Mouse (Mus musculus) lung, embryonic 15.5 days (tissue): ENCODE data around the gene Ces3a. TPM values are rescaled to one million over a fixed set of nuclear protein-coding genes. Genes with fewer than 3 reads are reported as not detected.

Experiments used
- ATAC-seq: fragments of 200-750 bp; cut with Nextera tagmentation; 2 replicates; pipeline ENCODE4 v1.8.0; 2017; ENCODE audit warnings: moderate number of reproducible peaks, borderline replicate concordance; ENCODE audit not compliant: low FRiP score, low TSS enrichment; ENCODE audit errors: extremely low read depth
- H3K27ac ChIP-seq: fragments of 300-500 bp; sonication (generic); 2 replicates; pipeline ENCODE4 v1.5.1; 2015; ENCODE audit warnings: moderate library complexity, mild to moderate bottlenecking, inconsistent platforms
- H3K27me3 ChIP-seq: fragments of 300-500 bp; sonication (generic); 2 replicates; pipeline ENCODE4 v1.6.1; 2015; ENCODE audit warnings: inconsistent platforms
- H3K36me3 ChIP-seq: fragments of 300-500 bp; sonication (generic); 2 replicates; pipeline ENCODE4 v1.6.1; 2015; ENCODE audit warnings: inconsistent platforms
- H3K4me1 ChIP-seq: fragments of 300-500 bp; sonication (generic); 2 replicates; pipeline ENCODE4 v1.6.1; 2015; ENCODE audit warnings: inconsistent platforms
- H3K4me2 ChIP-seq: fragments of 300-500 bp; sonication (generic); 2 replicates; pipeline ENCODE4 v1.6.1; 2015; ENCODE audit warnings: inconsistent platforms, mild to moderate bottlenecking, moderate library complexity
- H3K4me3 ChIP-seq: fragments of 300-500 bp; sonication (generic); 2 replicates; pipeline ENCODE4 v1.5.1; 2015; ENCODE audit warnings: mild to moderate bottlenecking, inconsistent platforms
- H3K9ac ChIP-seq: fragments of 300-500 bp; sonication (generic); 2 replicates; pipeline ENCODE4 v1.6.1; 2015; ENCODE audit warnings: inconsistent platforms
- H3K9me3 ChIP-seq: fragments of 300-500 bp; sonication (generic); 2 replicates; pipeline ENCODE4 v1.6.1; 2016; ENCODE audit warnings: inconsistent platforms
- WGBS: fragments of 180-500 bp; shearing (Covaris S2); methylation state at CpG from one replicate; pipeline ENCODE4 v1.1.7; 2015; 5-methylcytosine and 5-hydroxymethylcytosine counted together
- polyA plus RNA-seq: library from polyadenylated mRNA; unstranded; fragments of >200 nt; fragmentation: Nextera tagmentation; extraction: Ambion mirVana; gene quantifications from 2 replicates; pipeline ENCODE4 v1.2.1, GENCODE M21; 2015

Ces3a gene
- not detected in 2 replicates for polyA plus RNA-seq

- no peak within 1 kb of the TSS for H3K27ac ChIP-seq
- H3K4me2 ChIP-seq, result no peak within 1 kb of the TSS
- H3K4me1 ChIP-seq, result no peaks in the 10 kb centered on the region
- H3K27me3 ChIP-seq, result no peaks in the 10 kb centered on the region
- no peak for ATAC-seq
- no peaks in the 10 kb centered on the region for H3K36me3 ChIP-seq
- 73% methylated on average over 3 of the region's 3 CpGs for WGBS
- no peak within 1 kb of the TSS for H3K4me3 ChIP-seq
- H3K9ac ChIP-seq, result no peak within 1 kb of the TSS
- H3K9me3 ChIP-seq, result no peaks in the 10 kb centered on the region
These were observed at the start of gene Ces3a for GRCm38 (mm10) chr8:105048371-105048854. Gene Ces3a (plus strand): TSS chr8:105048601.

DNA sequence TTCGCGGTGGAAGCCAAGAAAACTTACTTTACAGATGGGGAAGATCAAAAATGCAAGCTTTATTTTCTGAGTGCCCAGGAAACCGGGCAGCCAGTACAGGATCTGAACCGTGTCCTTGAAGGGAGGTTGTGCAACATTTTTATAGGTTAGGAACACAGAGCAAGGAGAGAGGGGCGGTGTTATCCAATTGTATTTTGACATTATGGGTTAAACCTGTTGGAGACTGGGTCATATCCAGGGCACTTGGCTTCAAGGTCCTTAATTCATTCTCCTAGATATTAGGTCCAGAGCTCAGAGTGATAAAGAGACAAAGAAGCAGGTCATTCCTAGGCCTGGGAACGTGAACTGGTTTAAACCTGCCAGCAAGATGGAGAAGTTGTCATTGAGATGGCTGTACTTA lies 49.2 kb upstream of the Ces3a start:
- Histone ChIP-seq H3K27ac (no peak overlapping the region), H3K4me1 (no peaks in the 10 kb centered on the region), H3K9me3 (no peaks in the 10 kb centered on the region), H3K27me3 (no peaks in the 10 kb centered on the region), H3K4me2 (no peak overlapping the region), H3K36me3 (no peaks in the 10 kb centered on the region), H3K9ac (no peak overlapping the region), H3K4me3 (no peak overlapping the region)
- 80% methylated on average over 6 of the region's 6 CpGs for WGBS
- ATAC-seq, result no peak

DNA sequence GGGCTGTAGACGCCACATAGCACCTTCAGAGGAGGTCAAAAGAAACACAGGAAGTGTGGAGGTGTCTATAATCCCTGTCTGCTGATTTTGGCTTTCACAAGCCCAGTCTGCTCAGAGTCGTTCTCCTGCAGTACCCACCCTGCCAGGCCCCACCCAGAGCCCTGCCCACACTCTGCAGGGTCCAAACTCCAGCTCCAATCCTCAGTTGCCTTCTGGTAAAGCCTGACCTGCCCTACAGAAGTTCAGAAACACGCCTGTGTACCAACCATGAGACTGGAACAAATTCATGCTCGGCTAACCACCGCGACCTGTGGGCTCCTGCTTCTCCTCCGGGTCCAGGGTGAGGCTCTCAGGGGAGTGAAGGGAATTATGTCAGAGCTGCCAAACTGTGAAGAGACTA lies 47.8 kb upstream of the Ces3a start, which contains the start of gene Ces2h:
TSS of gene Ces2h (plus strand) at position 268 of the 400 bp plus-strand sequence.
- Histone ChIP-seq H3K4me2 (no peak within 1 kb of the TSS), H3K27me3 (no peaks in the 10 kb centered on the region), H3K4me1 (no peaks in the 10 kb centered on the region), H3K4me3 (no peak within 1 kb of the TSS), H3K9ac (no peak within 1 kb of the TSS), H3K9me3 (no peaks in the 10 kb centered on the region), H3K36me3 (no peaks in the 10 kb centered on the region), H3K27ac (no peak within 1 kb of the TSS)
- no peak for ATAC-seq
- 75% methylated on average over 7 of the region's 7 CpGs for WGBS

DNA sequence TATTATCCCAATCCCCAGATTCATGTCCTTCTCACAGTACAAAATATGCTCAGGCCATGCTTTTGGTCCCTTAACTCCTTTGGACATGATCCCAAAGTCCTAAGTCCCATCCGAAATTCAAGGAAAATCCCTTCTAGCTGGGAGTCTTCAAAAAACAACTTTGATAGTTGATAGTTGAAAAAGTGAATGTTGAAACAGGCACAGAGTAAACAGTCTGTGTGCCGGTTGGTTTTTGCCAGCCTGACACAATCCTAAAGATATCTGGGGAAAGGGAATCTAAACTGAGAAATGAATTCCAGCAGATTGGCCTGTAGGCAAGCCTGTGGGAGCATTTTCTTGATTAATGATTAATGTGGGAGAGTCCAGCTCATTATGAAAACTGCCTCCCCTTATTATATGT lies 38.4 kb upstream of the Ces3a start:
- Histone ChIP-seq H3K27me3 (no peaks in the 10 kb centered on the region), H3K36me3 (no peaks in the 10 kb centered on the region), H3K27ac (no peak overlapping the region), H3K4me2 (no peak overlapping the region), H3K9me3 (no peaks in the 10 kb centered on the region), H3K4me3 (no peak overlapping the region), H3K9ac (no peak overlapping the region), H3K4me1 (no peaks in the 10 kb centered on the region)
- no peak for ATAC-seq
- 52% methylated on average over 2 of the region's 2 CpGs for WGBS

GRCm38 (mm10) chr8:105011136-105011535 lies 37.3 kb upstream of the Ces3a start:
- H3K4me2 ChIP-seq, result no peak overlapping the region
- no peaks in the 10 kb centered on the region for H3K27me3 ChIP-seq
- no peak overlapping the region for H3K27ac ChIP-seq
- H3K9ac ChIP-seq, result no peak overlapping the region
- no peak overlapping the region for H3K4me3 ChIP-seq
- H3K9me3 ChIP-seq, result no peaks in the 10 kb centered on the region
- no peaks in the 10 kb centered on the region for H3K36me3 ChIP-seq
- no peaks in the 10 kb centered on the region for H3K4me1 ChIP-seq
- WGBS, result 76% methylated on average over 12 of the region's 12 CpGs
- ATAC-seq, result no peak

DNA sequence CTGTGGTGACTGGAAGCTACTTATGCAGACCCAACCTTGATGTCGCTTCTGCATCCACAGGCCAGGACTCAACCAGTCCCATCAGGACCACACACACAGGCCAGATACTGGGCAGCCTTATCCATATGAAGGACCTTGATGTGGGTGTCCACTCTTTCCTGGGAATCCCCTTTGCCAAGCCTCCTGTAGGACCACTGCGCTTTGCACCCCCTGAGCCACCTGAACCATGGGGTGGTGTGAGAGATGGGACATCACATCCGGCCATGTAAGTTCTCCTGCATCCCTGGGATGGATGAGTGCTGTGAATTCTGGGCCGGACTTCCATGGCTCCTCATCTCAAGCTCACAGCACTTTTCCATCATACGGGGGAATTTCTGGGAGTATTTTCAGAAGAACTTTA lies 34.0 kb upstream of the Ces3a start:
- no peaks in the 10 kb centered on the region for H3K4me1 ChIP-seq
- no peak for ATAC-seq
- H3K27me3 ChIP-seq, result no peaks in the 10 kb centered on the region
- no peaks in the 10 kb centered on the region for H3K36me3 ChIP-seq
- whole genome bisulfite sequencing, result 86% methylated on average over 5 of the region's 5 CpGs
- H3K27ac ChIP-seq, result no peak overlapping the region
- H3K4me2 ChIP-seq, result no peak overlapping the region
- H3K9me3 ChIP-seq, result no peaks in the 10 kb centered on the region
- no peak overlapping the region for H3K9ac ChIP-seq
- H3K4me3 ChIP-seq, result no peak overlapping the region

- Histone ChIP-seq H3K4me2 (no peak overlapping the region), H3K4me3 (no peak overlapping the region), H3K4me1 (no peaks in the 10 kb centered on the region), H3K27me3 (no peaks in the 10 kb centered on the region), H3K36me3 (no peaks in the 10 kb centered on the region), H3K9ac (no peak overlapping the region), H3K9me3 (no peaks in the 10 kb centered on the region), H3K27ac (no peak overlapping the region)
- WGBS, result 85% methylated on average over 1 of the region's 1 CpGs
- no peak for ATAC-seq
These were observed 26.4 kb upstream of the Ces3a start for GRCm38 (mm10) chr8:105021954-105022353.

DNA sequence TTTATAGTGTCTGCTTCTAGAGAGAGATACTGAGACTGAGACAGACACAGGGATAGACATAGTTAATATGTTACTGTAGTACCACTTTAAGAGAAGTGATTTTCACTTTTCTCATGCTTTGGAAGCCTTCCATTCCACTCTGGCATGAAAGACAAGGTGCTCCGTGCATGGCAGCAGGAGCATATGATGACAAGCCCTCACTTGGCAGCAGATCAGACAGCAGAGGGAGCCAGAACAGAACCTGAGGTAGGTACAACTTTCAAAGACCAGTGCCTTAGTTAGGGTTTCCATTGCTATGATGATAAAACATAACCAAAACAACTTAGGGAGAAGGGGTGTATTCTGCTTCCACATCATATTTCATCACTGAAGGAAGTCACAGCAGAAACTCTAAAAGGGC lies 25.3 kb upstream of the Ces3a start:
- H3K4me1 ChIP-seq, result no peaks in the 10 kb centered on the region
- no peaks in the 10 kb centered on the region for H3K27me3 ChIP-seq
- no peak overlapping the region for H3K27ac ChIP-seq
- no peaks in the 10 kb centered on the region for H3K9me3 ChIP-seq
- no peak overlapping the region for H3K4me3 ChIP-seq
- 52% methylated on average over 1 of the region's 1 CpGs for WGBS
- no peak overlapping the region for H3K4me2 ChIP-seq
- ATAC-seq, result no peak
- H3K36me3 ChIP-seq, result no peaks in the 10 kb centered on the region
- H3K9ac ChIP-seq, result no peak overlapping the region

DNA sequence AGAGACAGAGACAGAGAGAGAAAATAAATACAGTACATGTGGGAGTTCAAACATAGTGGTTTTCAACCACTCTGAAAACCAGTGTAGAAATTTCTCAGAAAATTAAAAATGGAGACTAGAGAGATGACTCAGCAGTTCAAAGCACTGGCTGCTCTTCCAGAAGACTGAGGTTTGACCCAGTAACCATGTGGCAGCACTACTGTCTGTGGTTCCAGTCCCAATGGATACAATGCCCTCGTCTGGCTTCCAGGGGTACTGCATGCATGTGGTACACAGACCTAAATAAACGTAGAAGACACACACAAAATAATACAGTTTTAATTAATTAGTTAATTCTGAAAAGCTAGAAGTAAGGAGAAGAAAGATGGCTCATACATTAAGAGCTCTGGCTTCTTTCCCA lies 23.4 kb upstream of the Ces3a start:
- Histone ChIP-seq H3K9me3 (no peaks in the 10 kb centered on the region), H3K36me3 (no peaks in the 10 kb centered on the region), H3K27me3 (no peaks in the 10 kb centered on the region), H3K4me1 (no peaks in the 10 kb centered on the region), H3K4me2 (no peak overlapping the region), H3K4me3 (no peak overlapping the region), H3K27ac (no peak overlapping the region), H3K9ac (no peak overlapping the region)
- ATAC-seq, result no peak
- 70% methylated on average over 2 of the region's 2 CpGs for WGBS

GRCm38 (mm10) chr8:105043510-105043909 lies 4.9 kb upstream of the Ces3a start:
- no peak for ATAC-seq

DNA sequence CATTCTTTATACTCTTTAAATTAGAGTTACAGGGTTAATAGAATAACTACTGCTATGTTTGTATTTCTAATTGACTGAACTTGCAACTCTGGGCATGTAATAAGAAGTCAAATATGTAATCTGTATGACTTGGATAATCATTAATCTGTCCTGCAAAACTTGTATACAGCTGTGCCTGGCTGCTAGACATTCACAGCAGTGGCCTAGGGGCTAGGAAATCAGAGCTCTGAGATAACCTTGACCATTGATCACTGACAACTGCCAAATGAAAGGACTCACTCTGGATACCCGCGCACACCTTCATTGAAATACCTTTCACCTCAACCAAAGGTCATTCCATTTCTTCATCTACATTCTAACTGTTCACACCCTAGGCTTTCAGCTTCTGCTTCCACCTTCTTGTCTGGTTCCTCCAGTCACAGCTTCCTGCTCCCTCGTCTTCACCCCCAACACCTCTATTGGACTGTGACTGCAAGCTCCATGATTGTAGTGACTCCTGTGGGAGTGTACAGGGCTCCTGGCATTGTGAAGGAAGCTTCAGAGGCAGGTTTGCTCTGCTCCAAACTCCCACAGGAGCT lies 2.5 kb upstream of the Ces3a start:
- 64% methylated on average over 3 of the region's 3 CpGs for WGBS
- Histone ChIP-seq H3K36me3 (no peaks in the 10 kb centered on the region), H3K9ac (no peak overlapping the region), H3K4me2 (no peak overlapping the region), H3K4me3 (no peak overlapping the region), H3K27me3 (no peaks in the 10 kb centered on the region), H3K9me3 (no peaks in the 10 kb centered on the region), H3K4me1 (no peaks in the 10 kb centered on the region), H3K27ac (no peak overlapping the region)
- ATAC-seq, result no peak

More at GRCm38 (mm10) chr8:105043510-105043909, 4.9 kb upstream of the Ces3a start:
- no peaks in the 10 kb centered on the region for H3K4me1 ChIP-seq
- no peak overlapping the region for H3K4me2 ChIP-seq
- H3K27ac ChIP-seq, result no peak overlapping the region
- WGBS, result 26% methylated on average over 1 of the region's 1 CpGs
- no peaks in the 10 kb centered on the region for H3K9me3 ChIP-seq
- no peak overlapping the region for H3K9ac ChIP-seq
- no peaks in the 10 kb centered on the region for H3K27me3 ChIP-seq
- no peaks in the 10 kb centered on the region for H3K36me3 ChIP-seq
- H3K4me3 ChIP-seq, result no peak overlapping the region

- Histone ChIP-seq H3K9me3 (no peaks in the 10 kb centered on the region), H3K27ac (no peak overlapping the region), H3K9ac (no peak overlapping the region), H3K27me3 (no peaks in the 10 kb centered on the region), H3K4me1 (no peaks in the 10 kb centered on the region), H3K4me2 (no peak overlapping the region), H3K36me3 (no peaks in the 10 kb centered on the region), H3K4me3 (no peak overlapping the region)
- ATAC-seq, result no peak
- 78% methylated on average over 4 of the region's 4 CpGs for WGBS
These were observed 7.8 kb downstream of the Ces3a start for GRCm38 (mm10) chr8:105056211-105056610.

GRCm38 (mm10) chr8:105060056-105060455 lies 11.7 kb downstream of the Ces3a start:
- H3K9ac ChIP-seq, result no peak overlapping the region
- no peaks in the 10 kb centered on the region for H3K27me3 ChIP-seq
- H3K36me3 ChIP-seq, result no peaks in the 10 kb centered on the region
- no peak for ATAC-seq
- H3K4me2 ChIP-seq, result no peak overlapping the region
- H3K4me1 ChIP-seq, result no peaks in the 10 kb centered on the region
- H3K9me3 ChIP-seq, result no peaks in the 10 kb centered on the region
- H3K4me3 ChIP-seq, result no peak overlapping the region
- H3K27ac ChIP-seq, result no peak overlapping the region
